Mouse (Mus musculus): ENCODE results near the gene Fam240a. TPM values are rescaled to one million over a fixed set of nuclear protein-coding genes. Genes with fewer than 3 reads are reported as not detected.

The Fam240a gene
- polyA plus RNA-seq, 1 experiment from 2014 or later = not detected

DNA sequence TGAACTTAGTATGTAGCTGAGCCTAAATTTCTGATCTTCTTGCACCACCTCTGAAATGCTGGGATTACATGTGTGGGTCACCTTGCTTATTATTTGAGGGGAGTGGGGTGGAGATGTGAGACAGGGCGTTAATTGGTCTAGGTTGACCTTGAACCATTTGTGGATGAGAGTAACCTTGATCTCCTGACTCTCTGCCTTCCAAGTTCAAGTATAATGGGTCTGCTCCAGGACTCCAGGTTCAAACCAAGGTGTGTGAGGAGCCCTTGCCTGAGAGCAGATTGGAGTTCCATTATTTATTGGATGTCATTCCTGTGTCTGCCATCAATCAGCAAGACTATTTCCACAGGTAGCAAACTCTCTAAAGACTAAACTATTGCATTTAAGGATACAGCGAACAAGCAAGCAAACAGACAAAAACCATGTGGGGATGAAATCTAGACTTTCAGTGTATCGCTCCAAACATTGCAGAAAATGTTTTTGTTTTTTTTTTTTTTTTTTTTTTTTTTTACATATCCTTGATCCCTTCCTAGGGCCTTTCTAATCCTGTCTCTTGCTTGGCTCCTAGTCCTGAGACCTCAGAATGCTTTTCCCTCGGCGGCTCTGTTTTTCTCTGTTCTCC is 36.4 kb upstream of the Fam240a start:
- Histone ChIP-seq H3K4me1 (peaks cover 5% of the 10 kb centered on the region), H3K36me3 (no peaks in the 10 kb centered on the region), H3K4me2 (replicated peaks) (peak overlapping the region; percentile 95), H3K9me3 (no peaks in the 10 kb centered on the region), H3K27me3 (peaks cover 56% of the 10 kb centered on the region), H3K4me3 (peak overlapping the region; percentile 58), H3K27ac (replicated peaks) (no peak overlapping the region), H3K9ac (replicated peaks) (peak overlapping the region; percentile 58)
- 46% methylated on average over 5 of the region's 5 CpGs for WGBS
- no peak for ATAC-seq (ENCODE audit: low FRiP score, low read depth)

DNA sequence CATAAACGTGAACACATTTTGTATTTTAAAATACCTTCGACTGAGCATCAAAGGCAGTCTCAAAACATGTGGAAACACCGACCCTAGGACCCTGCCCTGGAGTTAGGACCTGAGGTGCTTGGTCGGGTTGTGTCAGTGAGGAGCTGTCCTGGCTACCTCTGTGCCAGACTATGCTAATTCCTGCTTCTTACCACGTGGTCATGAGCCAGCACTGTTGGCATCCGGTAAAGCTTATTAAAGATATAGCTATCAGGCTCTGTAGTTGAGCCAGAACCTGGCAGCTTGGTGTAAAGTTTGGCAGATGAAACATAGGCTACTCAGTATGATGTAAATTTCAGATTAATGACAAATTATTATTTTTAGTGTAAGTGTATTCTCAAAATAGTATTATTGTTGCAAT is 35.7 kb upstream of the Fam240a start:
- ATAC-seq (ENCODE audit: low FRiP score, low read depth) = no peak
- H3K27me3 ChIP-seq = peaks cover 61% of the 10 kb centered on the region
- H3K36me3 ChIP-seq = no peaks in the 10 kb centered on the region
- 62% methylated on average over 6 of the region's 6 CpGs for WGBS
- H3K9me3 ChIP-seq = no peaks in the 10 kb centered on the region
- H3K4me2 ChIP-seq (replicated peaks) = no peak overlapping the region
- H3K27ac ChIP-seq (replicated peaks) = no peak overlapping the region
- no peak overlapping the region for H3K9ac ChIP-seq (replicated peaks)
- H3K4me1 ChIP-seq = peaks cover 12% of the 10 kb centered on the region
- H3K4me3 ChIP-seq = no peak overlapping the region

DNA sequence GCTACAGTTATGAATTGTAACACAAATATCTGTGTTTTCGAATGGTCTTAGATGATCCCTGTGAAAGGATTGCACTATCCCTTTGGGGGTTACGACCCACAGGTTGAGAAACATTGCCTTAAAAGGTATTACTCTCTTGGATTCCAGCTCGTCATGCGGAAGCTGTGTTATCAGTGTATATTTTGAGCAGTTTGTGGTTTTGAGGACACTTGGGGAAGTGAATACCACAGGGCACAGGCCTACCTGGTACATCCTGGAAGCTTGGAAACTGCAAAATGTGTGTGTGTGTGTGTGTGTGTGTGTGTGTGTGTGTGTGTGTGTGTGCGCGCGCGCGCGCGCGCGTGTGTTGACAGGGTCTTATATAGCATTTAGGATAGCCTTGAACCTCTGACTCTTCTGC is 35.2 kb upstream of the Fam240a start:
- 96% methylated on average over 13 of the region's 13 CpGs for WGBS

DNA sequence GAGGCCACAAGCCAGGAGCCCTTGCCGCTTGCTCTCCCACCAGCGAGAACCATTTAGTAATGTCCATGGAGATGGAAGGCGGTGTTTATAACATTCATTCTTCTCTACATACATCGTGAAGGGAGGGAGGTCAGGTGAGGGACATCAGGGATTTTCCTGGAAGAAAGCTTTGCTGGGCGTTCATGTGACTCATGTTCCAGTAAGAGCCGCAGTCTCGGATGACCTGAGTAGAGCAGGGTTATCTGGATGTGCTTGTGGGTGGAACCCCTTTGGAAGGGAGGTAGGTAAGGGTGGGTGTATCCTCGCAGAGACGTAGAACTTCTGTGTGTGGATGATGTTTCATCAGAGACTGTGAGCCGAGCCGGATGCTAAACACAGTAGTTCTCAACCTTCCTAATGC is 34.7 kb upstream of the Fam240a start, which contains the start of gene Lrrc2:
Lrrc2 (plus strand) TSS at position 149 of the 400 bp plus-strand sequence.
- no peak within 1 kb of the TSS for H3K27ac ChIP-seq (replicated peaks)
- ATAC-seq (ENCODE audit: low FRiP score, low read depth) = no peak
- 91% methylated on average over 11 of the region's 11 CpGs for WGBS
- no peak within 1 kb of the TSS for H3K4me3 ChIP-seq
- no peaks in the 10 kb centered on the region for H3K36me3 ChIP-seq
- no peak within 1 kb of the TSS for H3K4me2 ChIP-seq (replicated peaks)
- H3K9me3 ChIP-seq = no peaks in the 10 kb centered on the region
- peaks cover 22% of the 10 kb centered on the region for H3K4me1 ChIP-seq
- peaks cover 67% of the 10 kb centered on the region for H3K27me3 ChIP-seq
- H3K9ac ChIP-seq (replicated peaks) = no peak within 1 kb of the TSS

More for the DNA sequence above, 35.2 kb upstream of the Fam240a start:
- H3K4me2 ChIP-seq (replicated peaks) = no peak overlapping the region
- H3K9me3 ChIP-seq = no peaks in the 10 kb centered on the region
- no peak overlapping the region for H3K9ac ChIP-seq (replicated peaks)
- peaks cover 17% of the 10 kb centered on the region for H3K4me1 ChIP-seq
- H3K27me3 ChIP-seq = peaks cover 64% of the 10 kb centered on the region
- no peak for ATAC-seq (ENCODE audit: low FRiP score, low read depth)
- no peaks in the 10 kb centered on the region for H3K36me3 ChIP-seq
- no peak overlapping the region for H3K27ac ChIP-seq (replicated peaks)
- H3K4me3 ChIP-seq = no peak overlapping the region

DNA sequence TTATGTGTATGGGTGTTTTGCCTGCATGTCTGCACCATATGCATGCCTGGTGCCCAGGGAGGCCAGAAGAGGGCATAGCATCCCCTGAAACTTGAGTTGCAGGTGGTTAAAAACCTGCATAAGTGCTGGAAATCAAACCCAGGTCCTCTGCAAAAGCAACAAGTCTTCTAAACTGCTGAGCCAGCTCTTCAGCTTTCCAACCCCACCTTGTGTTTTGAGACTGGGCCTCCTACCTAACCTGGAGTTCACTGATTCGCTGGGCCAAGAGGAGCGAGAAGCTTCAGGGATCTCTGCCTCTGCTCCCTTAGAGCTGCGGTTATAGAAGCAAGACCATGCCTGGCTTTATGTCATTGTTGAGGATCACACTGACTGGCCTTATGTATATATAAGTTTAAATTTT is 33.4 kb upstream of the Fam240a start:
- Histone ChIP-seq H3K4me1 (peaks cover 24% of the 10 kb centered on the region), H3K36me3 (no peaks in the 10 kb centered on the region), H3K27ac (replicated peaks) (no peak overlapping the region), H3K4me3 (no peak overlapping the region), H3K27me3 (peaks cover 67% of the 10 kb centered on the region), H3K4me2 (replicated peaks) (no peak overlapping the region), H3K9me3 (no peaks in the 10 kb centered on the region), H3K9ac (replicated peaks) (no peak overlapping the region)
- ATAC-seq (ENCODE audit: low FRiP score, low read depth) = no peak
- WGBS = 94% methylated on average over 3 of the region's 3 CpGs

DNA sequence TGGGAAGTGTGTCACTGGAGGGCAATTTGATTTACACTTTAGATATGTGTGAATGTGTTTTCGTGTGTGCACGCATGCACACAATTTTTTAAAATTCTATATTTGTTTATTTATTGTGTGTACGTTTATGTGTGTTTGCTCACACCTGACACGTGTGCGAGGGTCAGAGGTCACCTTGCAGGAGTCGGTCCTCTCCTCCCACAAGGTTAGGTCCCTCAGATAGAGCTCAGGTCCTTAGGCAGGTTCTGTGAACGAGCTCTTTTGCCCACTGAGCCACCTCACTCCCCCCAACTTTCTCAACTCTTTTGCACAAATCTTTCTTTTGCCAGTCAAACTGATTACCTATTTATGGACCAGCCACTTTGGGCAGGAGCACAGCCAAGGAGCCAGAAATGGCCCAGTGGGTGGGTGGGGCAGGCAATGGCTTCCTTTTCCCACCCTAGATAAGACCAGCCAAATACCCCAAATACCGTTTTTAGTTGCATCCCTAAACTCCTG is 32.2 kb upstream of the Fam240a start:
- H3K27me3 ChIP-seq = peaks cover 77% of the 10 kb centered on the region
- no peak overlapping the region for H3K27ac ChIP-seq (replicated peaks)
- H3K4me1 ChIP-seq = peaks cover 24% of the 10 kb centered on the region
- H3K4me3 ChIP-seq = no peak overlapping the region
- WGBS = 65% methylated on average over 8 of the region's 8 CpGs
- H3K9ac ChIP-seq (replicated peaks) = no peak overlapping the region
- H3K36me3 ChIP-seq = no peaks in the 10 kb centered on the region
- no peak overlapping the region for H3K4me2 ChIP-seq (replicated peaks)
- no peak for ATAC-seq (ENCODE audit: low FRiP score, low read depth)
- no peaks in the 10 kb centered on the region for H3K9me3 ChIP-seq

DNA sequence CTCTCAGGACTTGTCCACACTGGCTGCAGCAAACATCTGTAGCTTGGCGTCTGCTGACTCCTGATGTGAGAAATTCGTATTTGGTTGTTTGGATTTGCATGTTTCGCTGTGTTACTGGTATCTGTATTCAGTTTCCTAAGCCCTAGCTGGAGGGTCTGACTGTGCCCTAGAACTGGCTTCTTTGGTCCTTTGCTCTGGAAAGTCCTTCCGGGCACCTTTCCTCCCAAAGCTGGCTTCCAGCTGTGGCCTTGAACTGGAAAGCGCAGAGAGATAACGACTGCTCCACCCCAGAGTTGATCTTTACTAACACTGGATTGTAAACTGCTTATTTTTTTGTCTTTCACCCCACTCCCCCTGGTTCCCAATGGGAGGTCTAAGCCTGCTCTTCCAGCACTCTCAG is 31.2 kb upstream of the Fam240a start:
- no peak overlapping the region for H3K4me3 ChIP-seq
- no peak overlapping the region for H3K4me2 ChIP-seq (replicated peaks)
- H3K27me3 ChIP-seq = peaks cover 82% of the 10 kb centered on the region
- 21% methylated on average over 6 of the region's 6 CpGs for WGBS
- H3K36me3 ChIP-seq = no peaks in the 10 kb centered on the region
- no peak overlapping the region for H3K27ac ChIP-seq (replicated peaks)
- peaks cover 20% of the 10 kb centered on the region for H3K4me1 ChIP-seq
- no peaks in the 10 kb centered on the region for H3K9me3 ChIP-seq
- H3K9ac ChIP-seq (replicated peaks) = no peak overlapping the region
- ATAC-seq (ENCODE audit: low FRiP score, low read depth) = no peak

DNA sequence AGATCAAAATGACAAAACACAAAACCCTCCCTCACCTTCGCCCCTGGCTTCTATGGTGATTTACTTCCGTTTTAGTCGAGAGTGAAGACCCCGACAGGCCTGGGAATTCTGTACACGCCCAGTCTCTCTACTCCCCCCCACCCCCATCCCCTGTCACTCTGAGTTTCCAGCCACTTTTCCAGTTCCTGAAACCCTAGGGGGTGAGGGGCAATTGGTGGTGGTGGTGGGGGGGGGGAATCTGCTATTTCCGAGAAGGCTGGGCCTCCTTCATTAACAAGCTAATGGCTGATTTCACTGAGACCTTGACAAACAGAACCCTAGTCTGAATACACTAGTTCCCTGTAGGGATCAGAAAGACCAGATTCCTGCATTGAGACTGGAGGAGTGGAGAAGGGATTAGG is 30.6 kb upstream of the Fam240a start:
- H3K27ac ChIP-seq (replicated peaks) = no peak overlapping the region
- 2% methylated on average over 6 of the region's 6 CpGs for WGBS

DNA sequence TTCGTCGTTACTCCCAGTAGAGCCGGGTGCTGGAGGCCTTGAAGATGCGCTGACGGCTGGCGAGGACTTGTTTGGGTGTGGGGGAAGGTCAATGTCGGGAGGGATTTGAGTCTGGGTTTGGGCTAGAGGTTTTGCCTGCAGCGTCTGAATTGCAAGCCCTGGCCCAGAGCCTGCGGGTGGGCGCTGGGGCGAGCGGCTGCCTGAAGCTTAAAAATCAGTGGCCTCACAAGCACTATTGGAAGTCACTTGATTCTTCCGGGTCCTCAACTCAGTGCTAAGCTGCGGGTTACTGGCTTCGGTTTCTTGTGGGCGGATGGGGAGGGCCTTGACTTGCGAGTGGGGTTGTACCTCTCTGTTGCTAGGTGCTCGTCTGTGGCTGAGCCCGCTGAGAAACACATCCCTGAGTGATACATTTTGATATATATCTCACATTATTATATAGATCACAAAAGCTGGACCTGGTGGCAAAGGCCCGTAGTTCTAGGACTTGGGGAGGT is 29.9 kb upstream of the Fam240a start:
- H3K4me3 ChIP-seq = no peak overlapping the region; the same call in 1 of the 2 replicates
- no peaks in the 10 kb centered on the region for H3K9me3 ChIP-seq
- no peak overlapping the region for H3K27ac ChIP-seq (replicated peaks)
- no peaks in the 10 kb centered on the region for H3K36me3 ChIP-seq
- ATAC-seq (ENCODE audit: low FRiP score, low read depth) = no peak
- H3K4me1 ChIP-seq = peaks cover 20% of the 10 kb centered on the region
- H3K9ac ChIP-seq (replicated peaks) = 0 out of 2 replicates have a peak overlapping the region, but pooled peaks have one; percentile 15
- peaks cover 68% of the 10 kb centered on the region for H3K27me3 ChIP-seq
- peak overlapping the region; percentile 35 for H3K4me2 ChIP-seq (replicated peaks)
- WGBS = 4% methylated on average over 20 of the region's 20 CpGs

More for the DNA sequence above, 30.6 kb upstream of the Fam240a start:
- Histone ChIP-seq H3K4me3 (no peak overlapping the region), H3K27me3 (peaks cover 75% of the 10 kb centered on the region), H3K4me2 (replicated peaks) (peak overlapping the region; percentile 35), H3K36me3 (no peaks in the 10 kb centered on the region), H3K9ac (replicated peaks) (no peak overlapping the region), H3K4me1 (peaks cover 20% of the 10 kb centered on the region), H3K9me3 (no peaks in the 10 kb centered on the region)
- 0 out of 2 replicates have a peak, but pooled peaks have one; percentile 30 for ATAC-seq (ENCODE audit: low FRiP score, low read depth)

DNA sequence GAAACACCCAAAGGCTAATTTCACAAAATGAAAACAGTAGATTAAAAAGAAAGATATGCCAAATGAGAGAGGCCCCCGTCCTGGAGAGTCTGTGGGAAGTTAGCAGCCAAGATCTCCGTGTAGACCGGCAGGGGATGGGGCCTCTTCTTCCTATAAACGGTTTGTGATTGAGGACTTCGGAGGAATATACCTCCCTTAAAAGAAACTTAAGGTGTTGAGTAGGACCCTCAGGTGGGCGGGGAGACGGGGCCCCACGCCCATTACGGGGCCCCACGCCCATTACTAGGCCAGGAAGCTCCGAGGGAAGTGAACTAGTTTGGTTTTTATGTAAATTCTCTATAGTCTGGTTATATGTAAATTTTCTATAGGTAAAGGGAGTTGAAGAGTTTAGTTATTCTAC is 29.3 kb upstream of the Fam240a start, which contains the start of gene Tdgf1:
Tdgf1 (minus strand) TSS at position 233 of the 400 bp plus-strand sequence.
- H3K36me3 ChIP-seq = no peaks in the 10 kb centered on the region
- 10% methylated on average over 11 of the region's 11 CpGs for WGBS
- H3K9me3 ChIP-seq = no peaks in the 10 kb centered on the region
- peaks cover 20% of the 10 kb centered on the region for H3K4me1 ChIP-seq
- H3K9ac ChIP-seq (replicated peaks) = 0 out of 2 replicates have a peak within 1 kb of the TSS, but pooled peaks have one; percentile 15
- peak within 1 kb of the TSS; percentile 35 for H3K4me2 ChIP-seq (replicated peaks)
- peaks cover 62% of the 10 kb centered on the region for H3K27me3 ChIP-seq
- no peak for ATAC-seq (ENCODE audit: low FRiP score, low read depth)
- no peak within 1 kb of the TSS; the same call in 1 of the 2 replicates for H3K4me3 ChIP-seq
- H3K27ac ChIP-seq (replicated peaks) = no peak within 1 kb of the TSS

DNA sequence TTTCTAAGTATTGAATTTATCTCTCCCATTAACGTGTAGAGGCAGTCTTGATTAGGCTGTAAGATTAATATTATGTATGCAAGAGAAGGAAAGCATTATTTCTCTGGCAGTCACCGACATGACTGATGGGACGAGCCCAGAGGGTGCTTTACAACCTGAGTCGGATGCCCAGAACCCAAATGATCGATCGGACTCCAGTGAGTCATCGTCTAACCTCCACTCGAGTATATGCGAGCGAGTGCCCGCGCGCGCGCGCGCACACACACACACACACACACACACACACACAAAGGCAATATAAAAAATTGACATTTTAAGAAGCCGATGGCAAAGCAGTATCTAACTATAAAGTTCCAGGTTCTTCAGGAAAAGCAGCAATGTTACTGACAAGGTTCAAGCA is 28.7 kb upstream of the Fam240a start:
- H3K36me3 ChIP-seq = no peaks in the 10 kb centered on the region
- 23% methylated on average over 18 of the region's 18 CpGs for WGBS
- H3K4me3 ChIP-seq = no peak overlapping the region
- ATAC-seq (ENCODE audit: low FRiP score, low read depth) = no peak
- H3K9me3 ChIP-seq = no peaks in the 10 kb centered on the region
- no peak overlapping the region for H3K4me2 ChIP-seq (replicated peaks)
- peaks cover 20% of the 10 kb centered on the region for H3K4me1 ChIP-seq
- H3K27ac ChIP-seq (replicated peaks) = no peak overlapping the region
- peaks cover 58% of the 10 kb centered on the region for H3K27me3 ChIP-seq
- H3K9ac ChIP-seq (replicated peaks) = no peak overlapping the region

DNA sequence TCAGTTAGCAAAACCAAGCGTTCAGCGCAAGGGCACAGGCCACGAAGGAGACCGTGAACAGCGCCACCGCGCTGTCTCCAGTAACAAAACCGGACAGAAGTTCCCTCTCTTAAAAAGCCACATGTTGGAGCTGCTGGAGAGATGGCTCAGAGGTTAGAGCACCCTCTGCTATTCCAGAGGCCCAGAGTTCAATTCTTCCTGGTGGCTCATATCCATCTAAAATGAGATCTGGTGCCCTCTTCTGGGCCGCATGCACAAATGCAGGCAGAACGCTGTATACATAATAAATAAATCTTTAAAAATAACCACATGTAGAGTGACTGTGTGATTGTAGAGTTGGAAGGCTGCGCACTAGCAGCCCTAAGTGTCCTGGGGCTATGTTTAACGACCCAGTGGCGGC is 27.6 kb upstream of the Fam240a start:
- no peak overlapping the region for H3K9ac ChIP-seq (replicated peaks)
- H3K9me3 ChIP-seq = no peaks in the 10 kb centered on the region
- no peak overlapping the region for H3K4me2 ChIP-seq (replicated peaks)
- H3K4me1 ChIP-seq = peaks cover 20% of the 10 kb centered on the region
- no peaks in the 10 kb centered on the region for H3K36me3 ChIP-seq
- H3K27ac ChIP-seq (replicated peaks) = no peak overlapping the region
- no peak for ATAC-seq (ENCODE audit: low FRiP score, low read depth)
- peaks cover 54% of the 10 kb centered on the region for H3K27me3 ChIP-seq
- no peak overlapping the region for H3K4me3 ChIP-seq
- 32% methylated on average over 13 of the region's 13 CpGs for WGBS

All from midbrain, embryonic 12.5 days (tissue).